8 mouse cellular contexts compared by ENCODE assay signal in genomic region chr9:103432122-103432778, GRCm38 (mm10). TPM values are rescaled to one million over a fixed set of nuclear protein-coding genes. Genes with fewer than 3 reads are reported as not detected.
DNase-seq lines count a peak whose midpoint lies in the region; ATAC-seq and TF ChIP-seq lines count a peak whose summit lies in the region.

No protein-coding gene starts in this region.

- H3K9ac ChIP-seq in liver, embryonic 11.5 days (ENCODE audit: low read depth, low read length), result no peak overlapping the region
- no peak overlapping the region for H3K9ac ChIP-seq in liver, postnatal 0 days (replicated peaks)

- ATAC-seq in liver, embryonic 11.5 days (replicated peaks; ENCODE audit: low FRiP score), result no peak
- ATAC-seq in liver, postnatal 0 days, result no peak

- H3K4me1 ChIP-seq in liver, embryonic 11.5 days (replicated peaks; ENCODE audit: control insufficient read depth, insufficient read depth, low read length), result peaks cover 3% of the 10 kb centered on the region
- no peaks in the 10 kb centered on the region for H3K4me1 ChIP-seq in liver, postnatal 0 days (ENCODE audit: insufficient read depth)

- no peak overlapping the region for H3K4me2 ChIP-seq in liver, embryonic 11.5 days
- H3K4me2 ChIP-seq in liver, postnatal 0 days (ENCODE audit: low read depth, low read length), result no peak overlapping the region

- no peak overlapping the region for H3K4me3 ChIP-seq in liver, embryonic 11.5 days (ENCODE audit: low read depth, low read length)
- H3K4me3 ChIP-seq in liver, postnatal 0 days (ENCODE audit: low read depth, low read length), result no peak overlapping the region

- WGBS in liver, embryonic 11.5 days, result 55% methylated on average over 13 of the region's 13 CpGs
- 68% methylated on average over 13 of the region's 13 CpGs for WGBS in liver, postnatal 0 days (ENCODE audit: insufficient replicate concordance)

- intact Hi-C loops in gastrocnemius, postnatal 14 days (cut with DNase I; ENCODE audit: low total_unique reads), result no loop called here

- peak; percentile 11 for DNase-seq in liver
- DNase-seq in liver, embryonic 11.5 days (ENCODE audit: low spot score), result no peak
- peak; percentile 47 for DNase-seq in adrenal gland, postnatal 14 days
- DNase-seq in gastrocnemius, postnatal 14 days, result peak; percentile 63
- peak; percentile 32 for DNase-seq in naive thymus-derived CD4-positive, alpha-beta T cell, adult 2 months (ENCODE audit: low read depth)
- no peak for DNase-seq in liver, postnatal 0 days
- no peak for DNase-seq in frontal cortex, postnatal 14 days (ENCODE audit: low spot score in 2 of 2)
- no peak for DNase-seq in left cerebral cortex, adult 8-10 months (ENCODE audit: low spot score in 2 of 2)

- TF ChIP-seq CTCF in liver, postnatal 0 days (IDR thresholded peaks at IDR 0.05; ENCODE audit: low read depth), result no peak

- no peak overlapping the region for H3K27ac ChIP-seq in liver, embryonic 11.5 days (ENCODE audit: low read depth, low read length)
- H3K27ac ChIP-seq in liver, postnatal 0 days (ENCODE audit: low read depth), result no peak overlapping the region

- no peak for TF ChIP-seq EP300 in liver, postnatal 0 days (IDR thresholded peaks at IDR 0.05; ENCODE audit: low read depth)

- H3K9me3 ChIP-seq in liver, embryonic 11.5 days (ENCODE audit: control insufficient read depth, low read length), result no peaks in the 10 kb centered on the region
- no peaks in the 10 kb centered on the region for H3K9me3 ChIP-seq in liver, postnatal 0 days (ENCODE audit: low read length)

- H3K27me3 ChIP-seq in liver, embryonic 11.5 days (replicated peaks; ENCODE audit: control insufficient read depth, insufficient read depth, low read length), result no peaks in the 10 kb centered on the region
- H3K27me3 ChIP-seq in liver, postnatal 0 days (ENCODE audit: insufficient read depth, low read length), result no peaks in the 10 kb centered on the region

- H3K36me3 ChIP-seq in liver, embryonic 11.5 days (ENCODE audit: control insufficient read depth, insufficient read depth, low read length), result no peaks in the 10 kb centered on the region
- H3K36me3 ChIP-seq in liver, postnatal 0 days (replicated peaks; ENCODE audit: insufficient read depth, low read length), result no peaks in the 10 kb centered on the region

RNA-seq across cellular contexts. Expression of gene Bfsp2, which starts 48.0 kb away (rescaled TPM):
- polyA plus RNA-seq in liver, embryonic 11.5 days (2014; fragmentation: Nextera tagmentation; extraction: Ambion mirVana), result 0.42 and 0.55 TPM in 2 replicates
- not detected in 2 replicates for total RNA-seq in adrenal gland, postnatal 14 days (2021)
- under 1 TPM; 0.37 to 0.42 TPM for total RNA-seq in gastrocnemius, postnatal 14 days (2021)
- polyA plus RNA-seq in liver, postnatal 0 days (2015; fragmentation: Nextera tagmentation; extraction: Ambion mirVana), result 5.5 and 6.3 TPM in 2 replicates
- total RNA-seq in left cerebral cortex, adult 8-10 months (2022), result 1 to 10 TPM; 3.0 to 3.6 (median 3.3) TPM

Comparison
In these comparisons a context has a peak if more than half of its experiments do, and no peak if none do; other contexts are left out.
1. DNase-seq: peak in liver (single experiment), adrenal gland, postnatal 14 days (single experiment), gastrocnemius, postnatal 14 days (single experiment) and naive thymus-derived CD4-positive, alpha-beta T cell, adult 2 months (single experiment); none in liver, embryonic 11.5 days (single experiment), liver, postnatal 0 days (single experiment), frontal cortex, postnatal 14 days (0 of 2) and left cerebral cortex, adult 8-10 months (0 of 2).